Mouse (Mus musculus) kidney, adult 9 months (tissue): ENCODE measurements at regions not wholly inside any gene's neighbourhood (a gene's known extent, or its start where the extent isn't known, plus 50 kb on each side); places are given as distances from the start of the nearest gene placed in this dataset.
A peak's percentile ranks its signal among the peaks of the same experiment; 100 is the strongest.

Experiments used
- DNase-seq: peaks from one replicate; pipeline ENCODE4 v3.0.0; 2022

DNA sequence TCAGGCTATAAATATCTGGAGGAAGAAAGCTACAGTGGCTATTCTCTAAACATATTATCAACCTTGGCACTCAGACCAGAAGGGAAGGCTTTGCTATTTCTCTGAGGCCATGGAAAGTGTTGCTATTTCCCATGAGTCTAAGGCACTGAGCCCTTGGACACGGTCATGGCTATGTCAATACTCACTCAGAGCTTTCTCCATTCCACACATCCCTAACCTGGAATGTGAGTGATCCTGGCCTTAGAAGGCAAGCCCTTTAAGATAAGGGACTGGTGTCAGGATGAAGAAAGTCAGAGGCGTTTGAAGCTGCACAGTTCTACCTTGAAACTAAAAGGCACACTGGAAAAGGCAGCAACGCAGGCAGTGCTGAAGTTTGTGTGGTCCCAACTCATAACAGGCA lies 478.3 kb downstream of the Rps29 start:
- no peak for DNase-seq

DNA sequence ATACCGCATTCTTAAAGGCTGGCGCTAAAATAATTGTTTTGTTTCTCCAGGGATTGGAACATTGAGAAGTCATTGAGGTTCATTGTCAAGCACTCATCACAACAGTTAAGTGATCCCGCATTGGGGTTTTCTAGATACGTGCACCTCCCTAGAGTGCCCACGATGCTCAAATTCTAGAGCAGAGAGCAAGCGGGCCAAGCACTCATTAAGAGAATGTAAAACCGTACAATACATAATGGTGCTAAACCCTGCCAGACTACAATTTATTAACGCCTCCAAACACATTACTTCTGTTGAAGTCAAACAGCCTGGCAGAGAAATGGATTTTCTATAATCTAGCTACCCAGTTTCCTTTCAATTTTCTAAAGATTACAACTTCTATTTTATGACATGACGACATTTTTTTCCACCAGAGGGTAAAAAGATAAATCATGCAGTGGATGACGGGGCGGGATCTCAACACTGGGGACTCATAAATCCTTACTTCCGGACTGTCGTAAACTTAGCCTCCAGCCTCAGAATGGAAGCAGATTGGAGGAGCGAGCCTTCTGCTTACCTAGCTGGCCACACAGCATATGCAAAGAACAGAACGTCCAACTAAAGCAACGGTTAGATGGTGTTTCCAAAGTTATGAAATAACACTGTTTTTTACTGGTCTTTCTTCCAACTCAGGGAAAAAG lies 482.8 kb downstream of the Rps29 start:
- peak; percentile 17 for DNase-seq

DNA sequence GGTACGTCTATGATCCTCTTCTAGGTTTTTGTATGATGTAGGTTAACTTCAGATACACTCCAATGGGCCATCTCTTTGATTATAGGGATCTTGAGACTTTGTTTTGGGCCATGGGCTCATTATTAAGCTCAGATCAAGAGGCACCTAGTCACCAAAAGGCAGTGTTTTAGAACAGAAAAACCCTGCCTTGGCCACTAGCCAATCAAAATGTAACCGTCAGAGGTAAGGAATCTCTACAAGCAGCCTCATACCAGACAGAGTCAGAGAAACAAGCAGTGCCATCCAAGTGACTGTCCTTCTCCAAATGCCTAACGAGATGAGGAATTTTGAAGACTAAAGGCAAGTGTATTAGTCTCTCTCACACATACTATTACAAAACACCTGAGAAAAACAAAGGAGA lies 487.0 kb downstream of the Rps29 start:
- no peak for DNase-seq

DNA sequence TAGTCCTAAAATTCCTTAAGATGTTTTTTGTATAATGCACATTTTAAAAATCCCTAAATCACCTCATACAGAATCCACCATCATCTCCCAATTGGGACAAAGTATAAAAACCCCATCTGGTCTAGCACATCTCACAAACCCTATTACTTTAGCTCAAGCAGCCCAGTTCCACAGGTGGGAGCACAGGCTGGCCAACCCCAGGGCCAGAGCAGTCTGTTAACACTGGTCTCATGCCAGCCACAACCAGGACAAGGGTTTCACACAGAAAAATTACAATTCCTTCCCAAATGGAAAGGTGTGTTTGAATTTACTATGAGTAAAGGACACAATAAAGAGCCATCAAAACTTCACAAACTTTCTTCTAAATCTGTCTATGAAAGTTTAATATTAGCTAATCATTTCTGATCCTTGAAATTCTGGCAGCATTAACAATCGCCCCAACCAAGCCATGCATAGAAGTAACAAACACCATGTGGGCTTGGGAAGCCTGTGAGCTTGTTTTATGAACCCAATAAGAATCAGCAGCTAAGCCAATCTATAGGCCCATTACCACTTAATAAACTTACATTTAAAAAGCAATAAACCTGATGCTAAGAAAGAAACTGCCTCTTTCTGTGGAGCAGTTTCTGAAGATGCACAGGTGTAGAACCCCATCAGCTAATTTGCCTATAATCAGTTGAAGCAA lies 512.9 kb downstream of the Rps29 start:
- no peak for DNase-seq

DNA sequence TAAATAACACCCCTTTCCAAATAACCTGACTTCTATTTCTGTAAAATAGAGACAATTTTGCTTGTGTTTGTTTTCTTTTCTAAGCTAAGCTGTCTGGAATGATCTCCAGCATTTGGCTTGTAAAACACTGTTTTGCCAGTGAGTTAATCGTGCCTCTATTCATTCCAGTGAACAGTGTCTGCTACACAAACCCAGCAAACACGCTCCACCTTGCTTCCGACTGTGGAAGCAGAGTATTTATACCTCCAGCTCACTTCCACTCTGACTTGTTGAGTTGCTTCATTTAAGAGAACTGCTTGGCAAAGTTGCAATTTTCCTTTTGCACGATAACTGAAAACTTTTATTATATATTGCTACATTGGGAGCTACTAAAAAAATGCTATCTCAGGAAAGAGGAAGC lies 515.3 kb downstream of the Rps29 start:
- no peak for DNase-seq

DNA sequence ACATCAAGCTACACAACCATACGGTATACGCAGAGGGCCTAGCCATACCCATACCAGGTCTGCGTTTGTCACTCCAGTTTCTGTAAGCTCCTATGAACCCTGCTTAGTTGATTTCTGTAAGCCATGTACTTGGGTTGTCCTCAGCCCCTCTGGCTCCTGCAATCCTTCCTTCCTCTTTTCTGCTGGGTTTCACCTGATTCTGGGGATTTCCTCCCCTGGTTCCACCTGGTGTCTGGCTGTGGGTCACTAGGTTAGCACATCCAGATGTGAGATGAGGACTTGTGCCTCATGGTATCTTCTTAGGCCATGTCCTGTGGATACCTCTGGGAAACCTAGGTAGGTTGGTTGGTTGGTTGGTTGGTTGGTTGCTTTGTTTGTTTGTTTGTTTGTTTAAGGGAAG lies 526.5 kb downstream of the Rps29 start:
- DNase-seq = no peak

DNA sequence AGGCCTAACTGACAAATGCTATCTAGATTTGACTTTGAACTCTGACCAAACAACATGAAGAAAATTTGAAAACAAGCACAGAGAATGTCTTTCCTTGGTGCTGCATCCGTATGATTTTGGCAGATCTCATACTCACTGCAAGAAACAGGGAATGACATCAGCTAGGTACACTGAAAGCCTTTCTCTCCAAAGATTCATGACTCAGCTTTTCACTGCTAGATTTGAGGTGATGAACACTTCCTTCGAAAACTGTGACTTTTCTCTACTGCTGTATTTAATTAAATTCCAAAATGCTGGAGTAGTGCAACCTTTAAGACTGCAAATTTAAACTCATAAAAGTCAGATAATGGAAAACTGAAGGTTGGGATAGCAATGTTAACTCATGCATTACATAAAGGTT lies 540.6 kb downstream of the Rps29 start:
- no peak for DNase-seq

DNA sequence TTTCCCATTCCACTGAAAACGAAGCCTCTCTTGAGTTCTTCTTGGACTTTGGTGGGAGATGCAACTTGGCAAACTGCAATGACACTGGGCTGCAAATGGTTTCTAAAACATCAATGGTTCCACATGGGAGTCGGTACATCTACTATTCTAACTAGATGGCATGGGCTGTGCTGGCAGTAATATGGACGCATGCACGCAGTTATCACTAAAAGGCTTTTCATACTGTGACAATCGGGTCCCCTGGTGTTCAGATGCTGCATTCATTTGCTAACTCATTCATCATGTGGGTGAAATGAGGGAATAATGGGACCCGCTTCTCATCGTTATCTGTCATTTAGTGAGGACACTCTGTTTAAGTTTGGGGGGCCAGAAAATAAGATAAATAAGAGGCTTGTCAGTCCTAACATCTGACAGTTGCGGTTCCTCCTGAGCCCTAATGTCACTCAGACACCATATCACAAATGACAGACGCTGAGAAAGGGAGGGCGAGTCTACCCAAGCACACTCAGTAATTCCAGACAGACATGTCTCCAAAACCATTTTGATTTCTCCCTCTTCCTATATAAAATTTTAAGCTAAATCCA lies 553.5 kb downstream of the Rps29 start:
- no peak for DNase-seq

DNA sequence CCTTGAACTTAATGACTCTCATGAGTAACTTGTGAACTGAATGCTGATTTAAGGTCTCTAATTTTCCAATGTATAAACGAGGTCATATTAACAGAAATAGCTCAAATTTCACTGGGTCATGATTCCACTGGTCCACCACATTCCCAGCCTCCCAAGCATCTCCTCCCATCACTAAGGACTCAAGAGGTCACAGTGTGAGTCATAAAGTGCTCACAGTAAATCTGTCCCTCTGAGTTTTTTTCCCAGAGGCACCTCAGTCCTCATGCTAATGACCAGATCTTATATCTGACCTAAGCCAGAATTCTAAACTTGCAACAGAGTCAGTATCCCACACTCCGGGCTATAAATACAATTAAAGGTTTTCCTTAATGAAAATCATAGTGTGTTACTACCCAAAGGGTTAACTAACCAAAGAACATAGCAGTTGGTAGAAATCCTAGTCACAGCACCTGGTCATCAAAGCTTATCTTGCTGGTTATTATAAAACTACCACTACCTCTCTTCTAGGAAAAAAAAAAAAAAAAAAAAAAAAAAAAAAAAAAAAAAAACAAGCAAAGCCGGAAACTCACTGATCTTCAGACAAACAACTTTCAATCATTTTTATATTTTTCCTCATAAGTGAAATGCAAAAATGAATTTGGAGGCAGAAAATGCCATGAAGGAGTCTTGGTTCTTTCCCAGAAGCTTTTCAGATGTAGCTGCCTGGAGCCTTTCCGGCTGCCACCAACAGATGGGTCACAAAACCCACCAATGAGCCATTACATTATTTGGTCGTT lies 554.3 kb downstream of the Rps29 start:
- DNase-seq = no peak

DNA sequence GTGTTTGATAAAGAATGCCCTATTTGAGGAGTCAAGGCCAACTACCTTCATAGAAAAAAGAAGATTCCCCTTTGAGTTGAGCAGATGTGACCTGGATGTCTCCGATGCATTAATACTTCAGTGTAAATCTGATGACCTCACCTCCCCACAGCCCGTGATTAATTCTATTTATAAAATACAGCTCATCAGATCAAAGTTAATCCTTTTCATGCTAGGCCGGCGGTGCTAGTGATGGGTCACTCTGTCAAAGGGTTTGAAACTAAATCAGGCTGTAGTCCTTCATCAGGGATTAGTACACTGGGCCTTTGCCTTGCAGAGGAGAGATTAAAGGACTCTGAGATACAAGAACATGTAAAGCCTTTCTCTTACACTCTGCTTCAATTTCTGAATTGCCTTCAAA lies 556.3 kb downstream of the Rps29 start:
- DNase-seq = no peak

DNA sequence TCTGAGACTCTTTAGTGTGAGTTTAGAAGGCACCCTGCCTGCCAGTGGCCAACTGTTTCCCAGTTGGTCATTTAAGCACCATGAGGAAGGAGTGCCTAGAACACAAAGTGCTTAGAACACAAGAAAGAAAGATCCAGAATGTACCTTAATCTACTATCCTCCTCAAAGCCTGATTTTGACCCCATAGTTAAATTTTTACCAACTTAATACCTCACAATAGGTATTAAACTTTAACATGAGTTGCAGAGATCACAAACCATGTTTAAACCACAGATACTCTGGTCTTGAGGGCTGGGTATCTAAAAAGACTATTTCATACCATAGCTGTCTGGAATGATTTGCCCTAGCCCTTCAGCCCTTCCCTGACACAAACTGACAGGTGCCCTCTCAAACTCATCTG lies 557.6 kb downstream of the Rps29 start:
- DNase-seq = peak; percentile 51

DNA sequence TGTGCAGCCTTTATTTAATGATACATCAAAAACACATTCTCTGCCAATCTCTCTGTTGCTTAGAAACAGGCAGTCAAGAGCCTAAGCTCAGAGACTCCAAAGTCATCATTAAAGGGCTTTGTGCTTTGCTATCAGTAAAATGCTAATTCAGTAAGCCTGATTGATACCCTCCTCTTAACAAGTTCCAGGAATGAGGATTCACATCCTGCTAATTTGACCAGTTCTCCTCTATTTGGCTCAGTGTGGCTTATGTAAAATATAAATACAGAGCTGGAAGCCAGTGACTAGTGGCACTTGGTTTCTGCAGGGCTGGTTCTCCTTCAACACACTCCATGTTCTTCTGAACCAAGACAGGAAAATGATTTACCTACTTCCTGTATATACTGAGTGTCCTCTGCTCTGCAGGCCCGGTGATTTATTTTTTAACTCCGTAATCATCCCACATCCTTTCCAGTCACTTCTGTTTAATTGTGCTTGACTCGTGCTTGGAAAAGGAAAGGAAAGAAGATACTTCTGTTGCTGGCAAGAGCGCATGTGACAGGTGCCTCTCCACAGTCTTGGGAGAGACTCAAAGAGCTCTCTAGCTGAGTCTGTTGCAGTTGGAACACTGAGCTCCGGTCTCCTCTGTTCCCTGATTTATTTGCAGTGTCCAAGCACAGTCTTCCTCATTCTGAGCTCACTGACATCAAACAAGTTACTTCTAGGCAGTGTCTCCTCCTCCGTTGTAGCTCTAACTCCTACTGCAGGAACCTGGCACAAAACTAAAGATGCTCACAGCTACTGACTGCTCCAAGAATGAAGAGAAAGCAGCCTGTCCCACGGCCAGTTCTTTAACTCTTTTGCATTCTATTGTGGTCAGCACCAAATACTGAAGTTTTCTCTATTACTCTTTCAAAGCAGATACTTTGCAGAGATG lies 559.0 kb downstream of the Rps29 start:
- no peak for DNase-seq

DNA sequence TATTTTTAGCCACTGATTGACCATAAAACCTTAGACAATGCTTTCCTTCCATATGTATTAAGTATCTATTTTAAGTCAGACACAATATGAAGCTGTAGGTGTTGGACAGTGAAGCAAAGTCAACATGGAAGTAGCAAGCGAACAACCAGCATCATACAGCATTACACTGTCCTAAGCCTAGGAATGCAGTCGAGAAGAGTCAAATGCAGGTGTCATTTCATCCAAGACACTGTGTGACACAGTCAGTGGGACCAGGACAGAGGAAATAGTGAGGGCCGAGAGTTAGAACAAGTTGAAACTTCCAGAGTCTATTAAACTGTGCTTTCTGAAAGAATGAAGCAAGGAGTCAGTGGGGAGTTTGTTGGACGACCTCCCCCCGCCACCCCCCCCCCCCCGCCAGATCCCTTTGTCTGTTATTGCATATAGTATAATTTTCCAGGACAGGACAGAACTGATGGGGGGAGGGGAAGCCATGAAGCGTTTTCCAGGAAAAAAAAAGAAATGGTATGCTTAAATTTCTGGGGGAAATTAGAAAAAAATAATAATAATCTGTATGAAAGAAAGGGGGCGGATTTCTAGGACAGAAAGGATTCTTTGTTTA lies 559.9 kb downstream of the Rps29 start:
- no peak for DNase-seq

DNA sequence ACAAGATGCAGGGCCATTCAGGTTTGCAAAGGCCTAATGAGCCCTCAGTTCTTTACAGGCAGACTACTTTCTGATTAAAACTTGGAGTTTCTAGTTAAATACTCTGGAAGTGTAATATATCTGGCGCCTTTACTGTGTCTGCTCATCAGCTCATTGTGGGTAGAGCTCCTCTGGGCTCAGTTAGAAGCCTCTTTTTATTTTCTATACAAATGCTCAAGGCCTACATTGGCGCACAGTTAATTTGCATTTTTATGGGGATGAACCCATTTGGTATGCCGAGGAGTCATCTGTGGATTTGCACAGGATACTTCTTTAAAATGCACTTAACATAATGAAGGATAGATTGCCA lies 573.5 kb downstream of the Rps29 start:
- DNase-seq = no peak

DNA sequence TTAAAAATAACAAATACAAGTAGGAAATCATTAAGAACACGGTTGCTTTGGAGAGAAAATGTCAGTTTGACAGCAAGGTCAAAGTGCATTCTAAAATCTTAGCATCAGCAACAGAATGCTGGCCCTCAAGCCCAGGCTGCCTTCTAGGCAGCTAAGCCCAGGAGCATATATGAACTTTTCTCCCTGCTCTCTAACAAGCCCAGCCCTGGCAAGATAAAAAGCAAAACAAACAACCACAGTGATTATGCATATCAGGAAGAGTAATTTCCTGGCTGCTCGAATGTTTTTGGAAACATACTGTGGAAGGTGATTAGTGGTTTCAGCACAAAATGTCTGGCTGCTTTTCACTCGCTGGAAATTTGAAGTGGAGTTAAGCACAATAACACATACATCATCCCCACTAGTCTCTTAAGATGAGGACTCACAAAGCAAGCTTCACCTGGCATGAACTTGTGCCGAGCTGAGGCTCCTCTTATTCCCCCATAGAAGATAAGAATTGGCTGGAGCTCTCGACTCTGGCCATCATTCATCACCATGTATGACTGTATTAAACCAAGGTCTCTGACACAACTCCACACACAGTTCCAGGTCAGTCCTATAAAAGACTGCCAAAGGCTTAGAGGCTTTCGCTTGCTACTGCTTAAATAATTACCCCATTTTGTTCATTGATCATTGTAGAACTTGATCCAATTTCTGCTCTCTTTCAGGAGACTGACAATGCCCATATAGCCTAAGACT lies 574.0 kb downstream of the Rps29 start:
- no peak for DNase-seq

DNA sequence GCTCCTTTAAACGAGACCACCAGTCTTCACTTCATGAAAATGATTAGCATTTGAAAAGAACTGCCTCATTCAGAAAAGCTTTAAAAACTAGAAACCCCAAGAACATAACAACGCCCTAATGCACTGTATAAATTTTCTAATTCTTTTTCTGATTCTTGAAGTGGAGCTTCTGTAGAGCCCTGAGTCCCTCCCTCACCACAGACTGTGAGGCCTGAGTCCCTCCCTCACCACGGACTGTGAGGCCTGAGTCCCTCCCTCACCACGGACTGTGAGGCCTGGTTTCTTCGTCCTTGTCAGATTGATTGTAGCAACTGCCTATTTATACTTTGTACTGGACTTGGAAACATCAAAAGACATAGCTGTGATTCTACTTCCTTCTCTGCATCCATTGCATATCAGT lies 579.1 kb downstream of the Rps29 start:
- no peak for DNase-seq

DNA sequence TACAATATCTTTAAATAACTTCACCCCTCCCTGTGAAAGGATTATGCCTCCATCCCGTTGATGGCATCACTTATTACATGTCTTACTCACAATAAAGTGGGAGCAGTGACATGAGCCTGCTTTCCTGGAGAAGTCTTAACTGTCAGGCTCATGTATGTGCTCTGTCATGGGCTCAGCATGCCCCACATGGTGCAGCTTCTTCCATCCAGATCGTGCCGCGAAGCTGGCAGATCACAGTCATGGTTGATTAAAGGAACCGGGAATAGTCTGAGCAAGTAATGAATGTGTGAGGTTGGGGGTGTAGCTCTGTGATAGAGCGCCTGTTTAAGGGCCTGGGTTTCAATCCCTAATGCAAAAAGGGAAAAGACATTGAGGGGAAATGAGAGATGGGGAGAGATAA lies 581.5 kb downstream of the Rps29 start:
- DNase-seq = no peak

DNA sequence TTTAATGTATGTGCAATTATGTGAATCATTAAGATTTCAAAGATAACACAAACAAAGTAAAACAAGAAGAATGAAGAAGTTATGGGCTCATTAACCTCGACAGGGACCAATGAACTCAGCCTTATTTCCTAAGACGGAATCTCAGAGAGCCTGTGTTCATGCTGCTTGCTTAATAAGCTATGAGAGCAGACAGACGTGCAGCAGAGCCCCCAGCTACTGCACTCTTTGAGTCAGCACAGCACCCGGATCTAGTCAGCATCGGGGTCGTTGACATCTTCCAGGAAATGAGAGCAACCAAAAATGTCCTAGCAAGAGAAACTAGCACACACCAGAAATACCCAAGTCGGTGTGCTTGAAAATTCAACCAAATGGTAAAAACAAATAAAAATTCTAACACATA lies 582.1 kb downstream of the Rps29 start:
- no peak for DNase-seq

DNA sequence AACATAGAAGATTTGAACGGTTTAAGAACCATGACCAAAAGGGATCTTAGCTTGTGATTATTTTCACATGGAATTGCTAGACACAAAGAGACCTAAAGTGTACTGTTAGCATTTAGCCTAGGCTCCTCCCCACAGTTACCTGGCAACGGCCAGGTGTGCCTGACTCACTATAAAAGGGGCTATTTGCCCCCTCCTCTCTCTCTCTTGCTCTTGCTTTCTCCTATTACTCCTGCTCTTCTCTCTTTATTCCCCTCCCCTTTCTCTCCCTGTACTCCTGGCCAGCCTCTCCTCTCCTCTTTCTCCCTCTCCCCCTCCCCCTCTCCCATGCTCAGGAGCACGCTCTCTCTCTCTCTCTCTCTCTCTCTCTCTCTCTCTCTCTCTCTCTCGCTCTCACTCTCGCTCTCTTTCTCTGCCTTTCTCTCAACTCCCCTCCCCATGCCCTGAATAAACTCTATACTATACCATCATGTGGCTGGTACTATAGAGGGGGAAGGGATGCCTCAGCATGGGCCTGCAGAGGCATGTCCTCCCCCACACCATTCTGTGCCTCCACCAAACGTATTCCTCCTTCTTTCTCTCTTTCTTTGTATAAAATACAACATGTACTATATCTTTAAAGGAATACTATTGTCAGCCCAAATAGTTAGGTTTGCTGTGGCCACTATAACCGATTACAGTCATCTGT lies 603.9 kb downstream of the Rps29 start:
- DNase-seq = no peak

DNA sequence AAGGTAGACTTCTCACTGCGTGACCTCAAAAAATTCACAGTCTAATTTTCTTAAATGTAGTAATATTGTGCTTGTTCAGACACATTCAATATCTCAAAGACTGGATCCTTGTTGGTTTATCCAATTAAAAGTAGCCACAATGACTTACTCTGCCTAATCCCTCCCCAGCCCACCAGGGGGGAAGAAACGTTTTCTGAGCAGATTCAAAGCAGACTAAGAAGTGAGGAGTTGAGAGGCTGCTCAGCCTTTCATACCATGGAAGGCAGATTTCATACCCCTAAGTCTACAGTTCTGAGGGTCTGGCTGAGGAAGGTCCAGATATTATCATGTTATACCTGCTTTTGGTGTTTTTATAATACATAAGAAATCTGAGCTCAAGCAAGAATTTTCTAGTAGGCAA lies 604.7 kb downstream of the Rps29 start:
- DNase-seq = no peak

DNA sequence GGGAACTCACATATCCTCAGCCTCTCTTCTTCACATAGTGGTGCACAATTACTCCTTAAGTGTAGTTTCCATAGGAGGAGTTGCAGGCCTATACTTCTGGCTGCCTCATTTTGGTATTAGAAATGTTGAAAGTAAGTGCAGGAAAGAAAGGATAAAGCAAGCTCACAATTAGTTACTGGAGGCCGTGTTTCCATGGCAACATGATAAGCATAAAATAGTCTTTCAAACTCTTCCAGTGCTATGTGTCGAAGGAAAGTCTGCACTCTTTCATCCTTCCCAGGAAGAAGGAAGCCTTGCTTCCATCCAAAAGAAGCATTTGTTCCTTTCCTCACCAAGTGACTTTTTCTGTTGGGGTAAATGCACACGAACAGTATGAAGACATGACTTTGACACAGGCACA lies 617.2 kb downstream of the Rps29 start:
- DNase-seq = no peak
